Mouse (Mus musculus) MEL (cell line): Measurements from ENCODE around the gene Gm49450. TPM values are rescaled to one million over a fixed set of nuclear protein-coding genes. Genes with fewer than 3 reads are reported as not detected.
A peak's percentile ranks its signal among the peaks of the same experiment; 100 is the strongest.

Experiments
- DNase-seq: peaks from one replicate; pipeline ENCODE4 v3.0.0; 2011; ENCODE audit warnings: low read depth, low spot score
- H3K27ac ChIP-seq: 2 replicates; pipeline ENCODE4 v1.5.1; 2012; ENCODE audit warnings: low read depth, mild to moderate bottlenecking, control low read depth, low read length, moderate library complexity; ENCODE audit not compliant: control insufficient read depth
- H3K27me3 ChIP-seq, 2 experiments: fragments of 150-350 bp in 1 of 2; sonication (generic) in 1 of 2; 2 replicates each; pipeline ENCODE4 v1.6.1; 2012; ENCODE audit warnings: low read length in 2 of 2, mild to moderate bottlenecking in 2 of 2, improper control_type of control experiment in 1 of 2, moderate library complexity in 1 of 2; ENCODE audit not compliant: insufficient read depth in 2 of 2, control insufficient read depth in 1 of 2
- H3K36me3 ChIP-seq, 2 experiments: 2 replicates each; pipeline ENCODE4 v1.6.1; 2012 to 2014; ENCODE audit warnings: low read length in 2 of 2, improper control_type of control experiment in 1 of 2, inconsistent platforms in 1 of 2, mild to moderate bottlenecking in 1 of 2; ENCODE audit not compliant: insufficient read depth in 2 of 2, control insufficient read depth in 1 of 2
- H3K4me1 ChIP-seq, 2 experiments: fragments of 150-350 bp in 1 of 2; sonication (generic) in 1 of 2; 2 replicates each; pipeline ENCODE4 v1.6.1; 2012; ENCODE audit warnings: low read length in 2 of 2, improper control_type of control experiment in 1 of 2, mild to moderate bottlenecking in 1 of 2; ENCODE audit not compliant: insufficient read depth in 2 of 2, control insufficient read depth in 1 of 2
- H3K4me3 ChIP-seq, 2 experiments: fragments of 150-350 bp in 1 of 2; sonication (generic) in 1 of 2; 2 replicates each; pipeline ENCODE4 v1.5.1; 2012; ENCODE audit warnings: low read depth in 2 of 2, low read length in 2 of 2, mild to moderate bottlenecking in 2 of 2, moderate library complexity in 2 of 2, control low read depth in 1 of 2, improper control_type of control experiment in 1 of 2; ENCODE audit not compliant: control insufficient read depth in 1 of 2, insufficient read depth in 1 of 2
- H3K79me2 ChIP-seq: 2 replicates; pipeline ENCODE4 v1.6.1; 2012; ENCODE audit warnings: mild to moderate bottlenecking, low read length, moderate library complexity; ENCODE audit not compliant: control insufficient read depth, poor library complexity, insufficient read depth
- H3K9ac ChIP-seq: 2 replicates; pipeline ENCODE4 v1.6.1; 2012; ENCODE audit warnings: low read depth, mild to moderate bottlenecking, control low read depth, low read length, moderate library complexity; ENCODE audit not compliant: control insufficient read depth, poor library complexity, severe bottlenecking
- H3K9me3 ChIP-seq: fragments of 150-350 bp; sonication (generic); replicated peaks from 2 replicates; pipeline ENCODE4 v1.6.1; 2012; ENCODE audit warnings: mild to moderate bottlenecking, low read length, improper control_type of control experiment, moderate library complexity; ENCODE audit not compliant: insufficient read depth
- BHLHE40 ChIP-seq: IDR thresholded peaks from 2 replicates; pipeline ENCODE4 v1.6.1; 2012; ENCODE audit warnings: low read depth, mild to moderate bottlenecking, inconsistent platforms, low read length, improper control_type of control experiment, borderline replicate concordance
- CHD2 ChIP-seq: IDR thresholded peaks from 2 replicates; pipeline ENCODE4 v1.6.1; 2011; ENCODE audit warnings: low read length, improper control_type of control experiment
- CTCF ChIP-seq, 3 experiments: IDR thresholded peaks in 2 of 3; conservative IDR thresholded peaks in 1 of 3; 2 replicates each; pipeline ENCODE4 v1.5.1; 2011 to 2012; ENCODE audit warnings: low read length in 3 of 3, low read depth in 2 of 3, mild to moderate bottlenecking in 2 of 3, improper control_type of control experiment in 1 of 3, inconsistent platforms in 1 of 3, mixed read lengths in 1 of 3, moderate library complexity in 1 of 3; ENCODE audit not compliant: control insufficient read depth in 1 of 3, insufficient read depth in 1 of 3, poor library complexity in 1 of 3, severe bottlenecking in 1 of 3
- E2F4 ChIP-seq: IDR thresholded peaks from 2 replicates; pipeline ENCODE4 v1.6.1; 2011; ENCODE audit warnings: low read depth, low read length, improper control_type of control experiment, borderline replicate concordance
- ELF1 ChIP-seq: IDR thresholded peaks from 2 replicates; pipeline ENCODE4 v1.6.1; 2014; ENCODE audit warnings: low read depth, mild to moderate bottlenecking, inconsistent platforms, low read length, improper control_type of control experiment, moderate library complexity
- EP300 ChIP-seq, 2 experiments: IDR thresholded peaks; 2 replicates each; pipeline ENCODE4 v1.6.1; 2011; ENCODE audit warnings: improper control_type of control experiment in 2 of 2, low read length in 2 of 2, low read depth in 1 of 2, mild to moderate bottlenecking in 1 of 2
- ETS1 ChIP-seq: IDR thresholded peaks from 2 replicates; pipeline ENCODE4 v1.6.1; 2012; ENCODE audit warnings: low read depth, mild to moderate bottlenecking, inconsistent platforms, low read length, improper control_type of control experiment, moderate library complexity
- GABPA ChIP-seq: IDR thresholded peaks from 2 replicates; pipeline ENCODE4 v1.6.1; 2012; ENCODE audit warnings: low read depth, mild to moderate bottlenecking, inconsistent platforms, low read length, improper control_type of control experiment, moderate library complexity
- GATA1 ChIP-seq: IDR thresholded peaks from 2 replicates; pipeline ENCODE4 v1.6.1; 2011; ENCODE audit warnings: low read depth, low read length, improper control_type of control experiment
- JUND ChIP-seq: IDR thresholded peaks from 2 replicates; pipeline ENCODE4 v1.6.1; 2011; ENCODE audit warnings: low read depth, mild to moderate bottlenecking, improper control_type of control experiment, low read length
- KAT2A ChIP-seq: conservative IDR thresholded peaks from 2 replicates; pipeline ENCODE4 v1.6.1; 2012; ENCODE audit warnings: low read depth, low read length, improper control_type of control experiment, inconsistent platforms
- MAX ChIP-seq: IDR thresholded peaks from 2 replicates; pipeline ENCODE4 v1.6.1; 2011; ENCODE audit warnings: low read length, improper control_type of control experiment
- MAZ ChIP-seq: IDR thresholded peaks from 2 replicates; pipeline ENCODE4 v1.6.1; 2012; ENCODE audit warnings: low read depth, mild to moderate bottlenecking, inconsistent platforms, low read length, improper control_type of control experiment
- MEF2A ChIP-seq: IDR thresholded peaks from 2 replicates; pipeline ENCODE4 v1.6.1; 2014; ENCODE audit warnings: low read depth, mild to moderate bottlenecking, inconsistent platforms, low read length, improper control_type of control experiment; ENCODE audit not compliant: poor library complexity, insufficient replicate concordance, severe bottlenecking; ENCODE audit errors: extremely low read depth
- MXI1 ChIP-seq: IDR thresholded peaks from 2 replicates; pipeline ENCODE4 v1.6.1; 2011; ENCODE audit warnings: mild to moderate bottlenecking, low read depth, low read length, improper control_type of control experiment
- MYB ChIP-seq: IDR thresholded peaks from 2 replicates; pipeline ENCODE4 v1.6.1; 2011; ENCODE audit warnings: mild to moderate bottlenecking, low read depth, low read length, improper control_type of control experiment
- MYC ChIP-seq: IDR thresholded peaks from 2 replicates; pipeline ENCODE4 v1.6.1; 2011; ENCODE audit warnings: low read depth, mild to moderate bottlenecking, low read length, improper control_type of control experiment, moderate library complexity
- NELFE ChIP-seq: IDR thresholded peaks from 2 replicates; pipeline ENCODE4 v1.6.1; 2011; ENCODE audit warnings: low read depth, low read length, improper control_type of control experiment
- NRF1 ChIP-seq: IDR thresholded peaks from 2 replicates; pipeline ENCODE4 v1.6.1; 2014; ENCODE audit warnings: low read depth, mild to moderate bottlenecking, inconsistent platforms, low read length, improper control_type of control experiment, moderate library complexity; ENCODE audit not compliant: poor library complexity, insufficient read depth, severe bottlenecking
- POLR2A ChIP-seq, 2 experiments: IDR thresholded peaks; 2 replicates each; pipeline ENCODE4 v1.6.1; 2011 to 2012; ENCODE audit warnings: low read length in 2 of 2, mild to moderate bottlenecking in 2 of 2, control low read depth in 1 of 2, improper control_type of control experiment in 1 of 2, low read depth in 1 of 2, moderate library complexity in 1 of 2; ENCODE audit not compliant: control insufficient read depth in 1 of 2, insufficient read depth in 1 of 2, poor library complexity in 1 of 2
- POLR2AphosphoS2 ChIP-seq: IDR thresholded peaks from 2 replicates; pipeline ENCODE4 v1.6.1; 2011; ENCODE audit warnings: low read length, improper control_type of control experiment
- POLR2AphosphoS5 ChIP-seq: IDR thresholded peaks from 2 replicates; pipeline ENCODE4 v1.6.1; 2012; ENCODE audit warnings: low read depth, borderline replicate concordance, mild to moderate bottlenecking, inconsistent platforms, low read length, moderate library complexity, mixed read lengths
- SIN3A ChIP-seq: IDR thresholded peaks from 2 replicates; pipeline ENCODE4 v1.6.1; 2012; ENCODE audit warnings: low read length, improper control_type of control experiment, inconsistent platforms
- SMC3 ChIP-seq: IDR thresholded peaks from 2 replicates; pipeline ENCODE4 v1.6.1; 2011; ENCODE audit warnings: low read depth, low read length, improper control_type of control experiment
- TAL1 ChIP-seq: IDR thresholded peaks from 2 replicates; pipeline ENCODE4 v1.6.1; 2012; ENCODE audit warnings: mild to moderate bottlenecking, inconsistent platforms, low read length, moderate library complexity, mixed read lengths
- TBP ChIP-seq: IDR thresholded peaks from 2 replicates; pipeline ENCODE4 v1.8.0; 2011; ENCODE audit warnings: low read depth, low read length, improper control_type of control experiment
- TCF12 ChIP-seq: IDR thresholded peaks from 2 replicates; pipeline ENCODE4 v1.6.1; 2014; ENCODE audit warnings: low read depth, mild to moderate bottlenecking, inconsistent platforms, low read length, improper control_type of control experiment, moderate library complexity
- UBTF ChIP-seq: IDR thresholded peaks from 2 replicates; pipeline ENCODE4 v1.6.1; 2012; ENCODE audit warnings: low read depth, mild to moderate bottlenecking, inconsistent platforms, low read length, improper control_type of control experiment, moderate library complexity, borderline replicate concordance; ENCODE audit not compliant: insufficient read depth
- USF1 ChIP-seq: IDR thresholded peaks from 2 replicates; pipeline ENCODE4 v1.6.1; 2014; ENCODE audit warnings: low read depth, mild to moderate bottlenecking, inconsistent platforms, low read length, improper control_type of control experiment, moderate library complexity
- USF2 ChIP-seq, 2 experiments: IDR thresholded peaks; 2 replicates each; pipeline ENCODE4 v1.6.1; 2011 to 2012; ENCODE audit warnings: improper control_type of control experiment in 2 of 2, low read length in 2 of 2, borderline replicate concordance in 1 of 2, inconsistent platforms in 1 of 2, low read depth in 1 of 2, mild to moderate bottlenecking in 1 of 2; ENCODE audit not compliant: insufficient read depth in 1 of 2
- ZC3H11A ChIP-seq: IDR thresholded peaks from 2 replicates; pipeline ENCODE4 v1.6.1; 2012; ENCODE audit warnings: low read depth, mild to moderate bottlenecking, inconsistent platforms, low read length, improper control_type of control experiment
- ZKSCAN1 ChIP-seq: IDR thresholded peaks from 2 replicates; pipeline ENCODE4 v1.6.1; 2012; ENCODE audit warnings: low read depth, mild to moderate bottlenecking, inconsistent platforms, low read length, improper control_type of control experiment, moderate library complexity
- ZMIZ1 ChIP-seq: IDR thresholded peaks from 2 replicates; pipeline ENCODE4 v1.6.1; 2012; ENCODE audit warnings: low read depth, mild to moderate bottlenecking, inconsistent platforms, low read length, improper control_type of control experiment, moderate library complexity
- ZNF384 ChIP-seq: IDR thresholded peaks from 2 replicates; pipeline ENCODE4 v1.6.1; 2012; ENCODE audit warnings: low read depth, mild to moderate bottlenecking, inconsistent platforms, low read length, improper control_type of control experiment
- polyA plus RNA-seq, 2 experiments: library from polyadenylated mRNA; stranded (reverse) in 1 of 2; unstranded in 1 of 2; fragments of >175 nt in 1 of 2; fragments of >200 nt in 1 of 2; gene quantifications; 2 replicates each; pipeline versions ENCODE4 v1.2.1 to v1.2.4; 2012; ENCODE audit warnings: low replicate concordance in 2 of 2, low read depth in 1 of 2; ENCODE audit not compliant: insufficient read length in 2 of 2, insufficient read depth in 1 of 2, missing spikeins in 1 of 2
- total RNA-seq: library from RNA; depleted of rRNA; stranded (reverse); fragments of 300-350 nt; gene quantifications from 2 replicates; pipeline ENCODE4 v1.2.3, GENCODE M21; 2012

Gm49450 gene
- total and polyA plus RNA-seq, 3 experiments: not detected

DNA sequence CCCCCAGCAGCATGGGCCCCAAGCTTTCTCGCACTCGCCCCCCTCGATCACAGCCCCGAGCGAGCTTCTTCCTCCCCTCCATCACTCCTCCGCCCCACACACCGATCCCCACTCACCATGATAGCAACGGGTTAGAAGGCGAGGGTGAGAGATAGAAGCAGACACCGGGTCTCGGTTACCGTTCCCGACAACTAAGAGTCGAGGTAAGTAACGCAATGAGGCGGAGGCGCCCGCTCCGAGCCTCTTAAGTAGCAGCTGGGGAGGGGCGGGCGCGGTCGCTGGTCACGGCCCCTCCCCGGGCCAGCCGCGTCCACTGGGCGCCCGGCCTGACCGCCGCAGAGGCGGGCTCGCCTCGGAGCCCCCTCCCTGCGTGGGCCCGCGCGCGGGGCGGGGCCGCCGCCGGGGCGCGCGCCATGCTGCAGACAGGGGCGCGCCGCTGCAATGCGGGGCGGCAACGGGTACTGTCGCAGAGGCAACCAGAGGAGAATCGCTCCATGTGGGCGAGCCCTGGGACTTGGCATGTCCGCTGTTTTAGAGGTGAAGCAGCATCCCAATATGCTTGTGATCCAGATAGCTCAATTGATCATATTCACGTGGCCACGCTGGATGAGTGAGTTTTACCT, 19.0 kb downstream of the Gm49450 start, which contains the start of gene Tuba1b (continued):
- peak; percentile 89; the same call in 1 of the 2 replicates for TF ChIP-seq POLR2AphosphoS5
- TF ChIP-seq, all 39 proteins: peak for 15

DNA sequence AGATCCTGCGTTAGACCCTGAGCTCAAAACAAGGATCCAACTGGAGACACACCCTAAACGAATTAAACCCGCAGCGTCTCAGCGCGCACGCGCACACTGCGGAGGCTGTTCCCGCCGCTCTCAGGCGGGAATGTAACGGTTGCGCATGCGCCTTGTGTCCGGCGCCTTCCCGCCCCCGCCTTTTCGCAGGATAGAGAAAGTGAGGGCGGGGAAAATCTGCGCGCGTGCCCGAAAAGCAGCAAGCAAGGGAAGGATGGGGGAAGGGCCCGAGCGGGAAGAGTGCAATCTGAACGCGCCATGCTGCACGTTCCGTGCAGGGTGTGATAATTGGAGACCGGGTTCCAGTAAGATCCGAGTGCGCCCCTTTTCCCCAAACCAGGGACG, 19.5 kb downstream of the Gm49450 start:
- peaks cover 21% of the 10 kb centered on the region for H3K79me2 ChIP-seq
- peaks cover 2 to 12% of the 10 kb centered on the region in 2 experiments; a peak in 3 of 4 replicates for H3K36me3 ChIP-seq
- peak overlapping the region; percentile 86 for H3K9ac ChIP-seq
- no peaks in the 10 kb centered on the region for H3K27me3 ChIP-seq
- H3K4me3 ChIP-seq: peak overlapping the region; percentile 61 to 83
- peak; percentile 99 for DNase-seq
- H3K27ac ChIP-seq: peak overlapping the region; percentile 93
- peaks cover 5 to 7% of the 10 kb centered on the region in 2 experiments; a peak in 3 of 4 replicates for H3K4me1 ChIP-seq
- H3K9me3 ChIP-seq: no peaks in the 10 kb centered on the region
- no peak for TF ChIP-seq ZNF384
- peak; percentile 99 for TF ChIP-seq E2F4
- no peak for TF ChIP-seq UBTF
- TF ChIP-seq CHD2: no peak
- no peak for TF ChIP-seq SMC3
- TF ChIP-seq BHLHE40: no peak; the same call in 1 of the 2 replicates
- TF ChIP-seq NRF1: peak; percentile 97
- no peak for TF ChIP-seq POLR2AphosphoS5
- TF ChIP-seq ZC3H11A: no peak
- no peak for TF ChIP-seq SIN3A
- no peak for TF ChIP-seq MEF2A
- peak; percentile 66; the same call in 1 of the 2 replicates for TF ChIP-seq MYC
- TF ChIP-seq MYB: no peak
- no peak for TF ChIP-seq CTCF (IDR thresholded peaks at IDR 0.05 in 2 of 3, conservative IDR thresholded peaks at IDR 0.05 in 1 of 3; ENCODE audit: control insufficient read depth in 1 of 3, insufficient read depth in 1 of 3, low read depth in 2 of 3, low read length in 3 of 3, poor library complexity in 1 of 3, severe bottlenecking in 1 of 3)
- TF ChIP-seq USF1: no peak
- no peak for TF ChIP-seq MAZ
- peak; percentile 53 for TF ChIP-seq KAT2A
- peak in 1 of 2 experiments; percentile 56; a peak in 2 of 4 replicates for TF ChIP-seq POLR2A (IDR thresholded peaks at IDR 0.05; ENCODE audit: control insufficient read depth in 1 of 2, insufficient read depth in 1 of 2, low read depth in 1 of 2, low read length in 2 of 2, poor library complexity in 1 of 2)
- TF ChIP-seq USF2 (IDR thresholded peaks at IDR 0.05; ENCODE audit: borderline replicate concordance in 1 of 2, insufficient read depth in 1 of 2, low read depth in 1 of 2, low read length in 2 of 2): no peak
- no peak for TF ChIP-seq ZMIZ1
- peak; percentile 65; the same call in 1 of the 2 replicates for TF ChIP-seq MAX
- no peak for TF ChIP-seq ELF1
- TF ChIP-seq JUND: no peak
- TF ChIP-seq ETS1: no peak
- 0 out of 2 replicates have a peak, but pooled peaks have one; percentile 34 for TF ChIP-seq POLR2AphosphoS2
- no peak for TF ChIP-seq TAL1
- 0 out of 2 replicates have a peak, but pooled peaks have one; percentile 3 for TF ChIP-seq TCF12
- TF ChIP-seq GATA1: no peak
- TF ChIP-seq EP300 (IDR thresholded peaks at IDR 0.05; ENCODE audit: low read depth in 1 of 2, low read length in 2 of 2): peak in 1 of 2 experiments; percentile 49; a peak in 2 of 4 replicates
- TF ChIP-seq GABPA: no peak
- no peak for TF ChIP-seq TBP
- no peak for TF ChIP-seq NELFE
- TF ChIP-seq MXI1: no peak
- no peak for TF ChIP-seq ZKSCAN1
